Mouse (Mus musculus): ENCODE measurements around the gene Smtn.

The Smtn gene

DNA sequence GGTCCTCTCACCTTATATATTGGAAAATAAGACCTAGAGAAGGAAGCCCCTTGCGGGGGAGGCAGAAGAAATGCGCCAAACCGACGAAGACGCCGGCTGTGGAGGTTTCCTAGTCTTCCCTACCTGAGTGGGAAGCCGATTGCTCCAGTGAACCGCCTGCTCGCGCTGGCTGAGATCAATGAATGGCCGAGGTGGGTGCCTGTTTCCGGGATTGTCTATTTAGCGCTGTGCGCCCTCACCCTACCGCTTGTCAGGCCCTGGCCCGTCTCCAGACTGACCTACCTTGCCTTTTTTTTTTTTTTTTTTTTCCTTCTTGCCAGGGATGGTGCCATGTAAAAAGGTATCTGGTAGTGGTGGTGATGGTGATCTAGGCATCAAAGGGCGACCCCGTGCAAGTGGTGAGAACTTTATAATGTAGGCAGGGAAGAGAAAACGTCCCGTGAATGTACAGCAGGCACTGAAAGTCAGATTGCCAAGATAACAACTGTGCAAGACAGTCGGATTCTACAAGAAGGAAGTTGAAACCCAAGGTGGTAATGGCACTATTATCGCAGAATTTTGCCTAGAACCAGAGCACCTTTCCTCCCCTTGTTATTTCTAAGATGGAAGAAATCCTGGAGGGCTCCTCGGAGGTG is at the start of gene Smtn:
Gene Smtn (minus strand): TSS at position 162 of the 635 bp plus-strand sequence.
- no peak for DNase-seq

DNA sequence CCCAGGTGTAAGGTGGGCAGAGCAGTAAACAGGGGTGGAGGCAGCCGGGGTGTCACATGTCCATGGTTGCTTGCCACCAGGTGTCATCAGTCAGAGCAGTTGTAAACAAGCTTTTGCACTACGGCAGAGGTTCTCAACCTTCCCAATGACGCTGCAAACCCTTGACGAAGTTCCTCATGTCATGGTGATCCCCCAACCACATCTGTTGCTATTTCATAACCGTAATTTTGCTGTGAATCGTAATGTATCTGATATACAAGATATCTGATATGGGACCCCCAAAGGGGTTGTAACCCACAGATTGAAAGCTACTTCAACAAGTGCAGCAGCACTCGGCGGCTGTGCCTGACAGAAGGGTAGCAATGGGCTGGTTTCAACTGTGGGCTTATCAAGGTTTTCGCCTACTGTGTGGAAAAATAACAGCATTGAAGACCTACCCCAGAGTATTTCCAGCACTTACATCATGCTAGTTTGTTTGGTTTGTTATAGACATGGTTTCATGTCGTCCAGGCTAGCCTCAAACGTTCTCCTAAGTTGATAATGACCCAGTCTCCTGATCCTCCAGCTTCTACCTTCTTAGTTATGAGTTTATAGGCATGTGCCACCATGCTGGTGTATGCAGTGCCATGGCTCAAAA is 47.7 kb upstream of the Smtn start:
- DNase-seq, result no peak

GRCm38 (mm10) chr11:3587350-3587749 is 46.9 kb upstream of the Smtn start:
- DNase-seq, result no peak

GRCm38 (mm10) chr11:3585983-3586618 is 45.7 kb upstream of the Smtn start:
- DNase-seq, result no peak

DNA sequence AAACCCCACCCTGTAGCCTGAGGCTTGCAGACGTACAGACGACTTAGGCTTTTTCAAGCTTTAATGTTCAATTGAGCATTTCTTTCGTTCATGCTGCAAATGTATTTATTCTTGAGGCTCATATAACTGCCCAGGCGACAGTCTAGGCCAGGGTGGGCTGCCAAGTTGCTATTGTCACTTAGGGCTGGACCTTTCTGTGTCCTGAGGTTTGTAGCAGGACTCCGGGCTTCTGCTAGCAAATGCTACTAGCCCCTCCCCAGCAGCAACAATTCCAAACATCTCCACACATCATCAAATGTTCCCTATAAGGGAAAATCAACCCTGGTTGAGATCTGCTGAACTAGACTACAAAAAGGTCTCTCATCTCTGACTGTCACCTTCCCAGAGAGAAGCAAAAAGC is 42.7 kb upstream of the Smtn start:
- DNase-seq, result no peak

GRCm38 (mm10) chr11:3581908-3582307 is 41.5 kb upstream of the Smtn start:
- DNase-seq, result no peak

DNA sequence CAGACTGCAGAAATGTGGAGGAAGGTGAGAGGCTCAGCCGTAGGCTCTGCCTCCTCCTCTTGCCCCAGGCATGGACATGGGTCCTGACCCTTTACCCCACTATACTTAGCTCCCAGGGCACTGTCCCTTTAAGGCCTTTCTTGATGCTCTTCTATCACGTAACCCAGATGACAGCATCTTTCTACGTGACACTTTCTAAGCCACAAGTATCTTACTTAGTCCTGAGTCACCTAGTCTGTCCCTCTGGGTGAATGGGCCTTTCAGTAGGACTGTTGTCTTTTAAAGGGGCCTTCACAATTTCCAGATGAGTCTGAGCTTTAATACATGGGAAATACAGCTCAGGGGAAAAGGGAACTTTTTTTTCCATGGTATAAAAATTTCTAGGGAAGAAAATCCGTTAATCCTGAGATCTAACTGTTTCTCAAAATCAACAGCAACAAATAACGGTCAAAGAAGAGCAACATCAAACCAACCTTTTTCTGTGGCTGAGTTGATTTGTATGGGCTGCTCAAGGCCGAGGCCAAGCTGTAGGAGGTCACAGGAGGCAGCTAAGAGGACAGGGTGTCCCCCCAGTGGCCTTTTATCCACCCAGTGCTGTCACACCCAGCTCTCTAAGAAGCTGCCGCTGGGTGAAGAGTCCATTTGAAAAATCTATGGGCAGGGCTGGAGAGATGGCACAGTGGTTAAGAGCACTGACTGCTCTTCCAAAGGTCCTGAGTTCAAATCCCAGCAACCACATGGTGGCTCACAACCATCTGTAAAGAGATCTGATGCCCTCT is 40.1 kb upstream of the Smtn start:
- no peak for DNase-seq

GRCm38 (mm10) chr11:3578050-3578725 is 37.8 kb upstream of the Smtn start:
- DNase-seq, result no peak

DNA sequence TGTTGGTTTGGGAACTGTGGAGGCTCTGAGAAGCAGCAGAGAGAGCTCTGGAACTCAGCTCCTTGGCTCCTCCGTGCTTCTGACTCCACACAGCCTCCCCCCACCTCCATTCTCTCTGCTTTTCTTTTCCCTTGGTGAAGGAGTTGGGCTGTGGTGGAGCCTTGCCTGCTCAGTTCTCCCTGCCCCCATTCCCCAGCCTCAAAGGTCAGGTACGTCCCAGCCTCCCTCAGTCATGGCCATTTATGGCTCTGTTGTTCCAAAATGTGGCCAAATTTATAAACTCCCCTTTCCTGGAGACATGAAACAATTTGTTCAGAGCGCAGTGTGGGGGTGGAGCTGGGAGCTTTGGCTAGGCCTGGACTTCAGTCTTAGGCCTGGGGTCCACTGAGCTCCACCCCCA is 34.8 kb upstream of the Smtn start:
- no peak for DNase-seq

- no peak for DNase-seq
Measured at GRCm38 (mm10) chr11:3573092-3573491, 32.7 kb upstream of the Smtn start.

- no peak for DNase-seq
Measured at GRCm38 (mm10) chr11:3572181-3572580, 31.8 kb upstream of the Smtn start.

DNA sequence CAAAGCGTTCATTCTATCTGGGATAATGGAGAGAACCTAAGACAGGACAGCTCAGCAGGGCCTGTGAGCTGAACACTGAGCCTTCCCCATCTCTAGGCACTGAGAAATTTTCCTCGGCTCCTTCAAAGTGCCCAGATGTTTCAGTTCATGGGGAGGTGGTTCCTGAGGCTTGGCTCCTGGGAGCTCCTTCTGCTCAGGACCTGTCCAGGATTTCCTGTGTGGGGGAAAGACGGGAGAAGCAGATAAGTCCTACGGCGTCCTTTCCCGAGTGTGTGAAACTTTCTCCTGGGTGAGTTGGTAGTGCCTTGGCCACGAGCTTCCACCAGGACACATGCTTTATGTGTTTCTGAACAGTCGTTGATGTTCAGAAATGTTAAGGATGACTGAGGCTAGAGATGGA is 29.9 kb upstream of the Smtn start:
- no peak for DNase-seq

DNA sequence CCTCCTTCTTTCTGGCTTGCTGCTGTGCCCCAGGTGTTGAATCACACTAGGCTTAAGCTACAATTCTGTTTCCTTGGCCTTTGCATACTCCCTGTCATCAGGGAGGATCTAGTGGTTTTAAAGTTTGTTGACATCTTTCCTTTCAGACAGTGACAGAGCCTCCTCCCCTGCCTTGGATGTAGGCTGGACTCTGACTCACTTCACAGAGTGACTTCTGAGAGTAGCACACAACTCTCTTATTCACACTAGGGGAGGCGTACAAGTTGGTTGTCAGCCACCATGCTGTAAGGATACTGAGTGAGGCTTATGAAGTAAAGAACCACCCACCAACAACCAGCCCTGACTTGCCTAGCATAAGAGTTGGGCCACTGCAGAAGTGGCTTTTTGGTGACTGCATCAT is 27.5 kb upstream of the Smtn start:
- no peak for DNase-seq

DNA sequence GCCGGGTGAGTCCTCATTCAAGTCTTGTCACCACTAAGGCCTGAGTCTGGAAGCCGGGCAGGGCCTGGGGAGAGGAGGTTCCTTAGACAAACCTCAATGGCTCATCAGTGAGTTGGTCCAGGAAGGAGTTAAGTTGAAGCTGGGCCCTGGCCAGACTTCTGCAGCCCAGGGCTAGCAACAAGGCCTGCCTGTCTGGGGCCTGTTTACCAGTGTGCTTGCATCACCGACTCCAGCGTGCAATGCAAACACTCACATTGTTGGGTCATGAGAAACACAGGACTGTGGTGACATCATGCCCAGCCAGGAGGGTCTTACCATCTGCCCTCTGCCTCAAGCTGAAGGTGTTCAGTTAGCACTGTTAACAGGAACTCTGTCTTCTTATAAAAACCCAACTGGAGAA is 25.6 kb upstream of the Smtn start:
- no peak for DNase-seq

DNA sequence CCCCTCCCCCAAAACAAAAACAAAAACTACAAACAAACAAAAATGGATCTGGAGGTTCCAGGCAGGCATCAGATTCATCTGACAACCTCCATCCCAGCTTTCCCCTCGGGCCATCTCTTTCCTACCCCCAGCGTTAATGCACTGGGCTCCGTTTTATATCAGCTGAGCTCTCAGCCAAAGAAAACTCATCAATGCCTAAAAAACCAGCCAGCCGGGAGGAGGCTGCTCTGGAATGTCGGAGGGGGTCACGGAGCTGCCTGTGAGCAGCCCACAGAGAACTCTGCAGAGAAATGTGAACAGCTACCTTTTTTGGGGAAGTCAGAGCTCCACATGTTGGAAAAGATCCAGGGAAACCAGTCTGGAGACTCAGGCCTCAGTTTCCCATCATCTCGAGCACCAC is 24.0 kb upstream of the Smtn start:
- DNase-seq, result no peak

DNA sequence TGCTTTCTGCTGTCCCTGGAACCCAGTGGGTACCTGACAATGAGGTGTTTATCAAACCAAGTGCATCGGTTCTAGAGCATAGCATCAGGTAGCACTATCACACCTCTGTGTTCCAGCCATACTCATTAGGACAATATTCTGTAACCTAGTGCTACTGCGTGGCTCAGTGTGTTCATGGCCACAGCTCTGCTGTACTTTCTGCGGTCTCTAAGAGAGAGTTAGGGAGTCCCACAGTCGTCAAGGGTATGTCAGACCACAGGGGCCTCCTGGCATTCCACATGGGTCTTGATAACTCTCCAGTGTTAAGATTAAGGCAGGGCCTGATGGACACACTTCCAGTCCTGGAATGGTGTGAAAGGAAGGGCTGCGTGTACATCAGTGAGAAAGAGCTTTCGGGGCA is 23.4 kb upstream of the Smtn start:
- no peak for DNase-seq

GRCm38 (mm10) chr11:3560202-3560601 is 19.8 kb upstream of the Smtn start:
- DNase-seq, result no peak

DNA sequence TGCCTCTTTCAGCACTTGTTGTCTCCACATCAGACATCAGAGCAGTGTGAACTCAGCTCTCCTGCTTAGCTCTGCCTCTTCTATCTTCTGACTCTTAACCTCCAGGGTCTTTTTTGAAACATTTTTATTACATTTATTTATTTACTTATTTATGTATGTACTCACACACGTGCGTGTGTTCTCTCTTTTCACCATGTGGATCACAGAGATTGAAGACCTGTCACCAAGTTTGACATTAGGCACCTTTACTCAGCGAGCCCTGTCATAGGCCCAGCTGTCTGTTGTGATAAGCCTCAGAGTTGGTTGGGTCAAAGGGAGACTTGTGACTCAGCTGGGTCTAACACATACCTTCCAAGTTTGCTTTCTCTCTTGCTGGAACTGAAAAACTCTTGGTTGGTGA is 17.4 kb upstream of the Smtn start:
- no peak for DNase-seq

- no peak for DNase-seq
Measured at GRCm38 (mm10) chr11:3554976-3555375, 14.6 kb upstream of the Smtn start.

DNA sequence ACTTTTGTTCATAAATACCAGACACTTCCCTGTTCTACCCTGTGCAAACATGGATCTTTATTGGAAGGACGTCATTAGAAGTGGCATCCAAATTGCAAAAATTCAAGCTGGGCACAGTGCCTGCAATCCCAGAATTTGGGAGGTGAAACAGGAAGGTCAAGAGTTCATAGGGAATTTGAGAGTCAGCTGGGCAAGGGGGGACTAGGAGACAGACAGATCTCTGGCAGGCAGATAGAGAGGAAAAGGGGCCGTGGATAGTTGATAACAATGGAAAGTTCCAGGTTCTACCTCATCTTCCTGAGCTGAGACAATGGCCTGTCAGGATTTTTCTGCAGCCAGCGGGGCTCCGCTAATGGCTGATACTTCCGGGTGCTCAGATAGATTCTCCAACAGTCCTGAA is 9.4 kb upstream of the Smtn start:
- no peak for DNase-seq

GRCm38 (mm10) chr11:3548564-3549295 is 8.3 kb upstream of the Smtn start:
- no peak for DNase-seq

DNA sequence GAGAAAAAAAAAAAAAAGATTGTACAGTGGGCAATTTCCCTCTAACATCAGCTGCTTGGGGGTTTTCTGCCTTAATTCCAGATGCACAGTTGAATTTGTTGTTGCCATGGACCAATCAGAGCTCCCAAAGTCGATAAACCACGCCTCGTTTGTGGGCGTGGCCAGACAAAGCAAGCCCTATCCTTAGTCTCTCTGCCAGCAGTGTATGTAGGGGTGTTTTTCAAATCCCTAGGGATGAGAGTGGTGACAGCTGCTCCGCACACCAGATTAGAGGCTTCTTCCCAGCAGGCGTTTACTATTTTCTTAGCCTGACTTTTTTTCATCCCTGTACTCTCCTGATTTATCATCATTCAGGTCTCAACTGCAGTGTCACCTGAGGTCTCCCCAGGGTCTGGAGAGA is 7.6 kb upstream of the Smtn start:
- DNase-seq, result no peak

DNA sequence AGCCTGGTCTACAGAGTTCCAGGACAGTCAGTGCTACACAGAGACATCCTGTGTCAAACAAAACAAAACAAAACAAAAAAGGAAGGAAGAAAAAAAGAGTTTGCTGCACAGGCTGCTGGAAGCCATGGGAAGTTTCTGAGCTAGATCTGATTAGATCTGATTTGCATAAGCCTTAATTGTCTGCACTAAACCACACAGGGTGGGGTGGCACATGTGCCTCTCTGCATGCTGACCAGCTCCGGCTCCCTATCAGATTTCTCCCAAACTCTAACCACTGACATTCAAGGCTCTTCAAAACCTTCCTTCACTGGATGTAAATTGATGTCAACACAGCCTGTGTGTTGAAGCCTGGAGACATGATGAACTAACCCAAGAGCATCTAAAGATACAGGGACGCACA is 6.6 kb upstream of the Smtn start:
- DNase-seq, result no peak

Data from right cerebral cortex, postnatal 4 days (tissue).